Mouse (Mus musculus) right cerebral cortex, postnatal 36 days (tissue): ENCODE results near the gene Il15ra.

Source experiments
- DNase-seq, 2 experiments: peaks; one replicate each; pipeline ENCODE4 v3.0.0; 2022; ENCODE audit warnings: low spot score in 2 of 2, mixed read lengths in 1 of 2

The Il15ra gene

DNA sequence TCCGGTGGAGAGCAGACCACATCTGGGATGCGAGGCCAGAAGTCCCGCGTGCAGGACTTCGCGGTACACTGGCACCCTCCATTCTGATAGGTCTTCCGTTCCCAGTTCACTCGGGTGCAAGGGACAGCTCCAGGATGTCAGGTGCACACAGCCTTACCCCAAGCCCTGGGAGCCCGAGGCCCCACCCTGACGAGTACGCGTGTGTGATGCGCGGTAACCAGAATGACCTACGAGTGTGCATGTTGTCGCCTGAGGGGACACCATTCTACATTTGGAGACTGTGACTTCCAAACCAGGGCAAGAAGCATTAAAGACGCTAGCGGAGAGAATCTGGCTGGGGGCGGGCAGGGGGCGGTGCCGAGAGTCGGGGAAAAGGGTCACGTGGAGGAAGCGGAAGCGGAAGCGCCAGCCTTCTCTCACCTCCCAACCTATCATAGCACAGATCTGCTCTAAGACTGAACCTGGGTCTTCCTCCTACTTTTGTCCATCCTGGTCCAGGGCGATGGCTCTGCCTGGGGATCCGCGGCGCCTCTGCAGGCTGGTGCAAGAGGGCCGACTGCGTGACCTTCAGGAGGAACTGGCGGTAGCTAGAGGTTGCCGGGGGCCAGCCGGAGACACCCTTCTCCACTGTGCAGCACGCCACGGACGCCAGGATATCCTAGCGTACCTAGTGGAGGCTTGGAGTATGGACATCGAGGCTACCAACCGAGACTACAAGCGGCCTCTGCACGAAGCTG is 73.2 kb downstream of the Il15ra start:
- DNase-seq, result peak; percentile 77 to 80
